Mouse (Mus musculus): ENCODE data around the gene Cavin1. TPM values are rescaled to one million over a fixed set of nuclear protein-coding genes. Genes with fewer than 3 reads are reported as not detected.

Gene Cavin1
- polyA plus RNA-seq, 1 experiment from 2014 or later, result 69.6 TPM

GRCm38 (mm10) chr11:100994655-100995054, 24.0 kb upstream of the Cavin1 start:
- WGBS, result 70% methylated on average over 5 of the region's 5 CpGs
- ATAC-seq (ENCODE audit: insufficient number of reproducible peaks, insufficient read depth, low FRiP score, low TSS enrichment), result no peak
- Histone ChIP-seq H3K9ac (no peak overlapping the region), H3K27ac (no peak overlapping the region), H3K9me3 (no peaks in the 10 kb centered on the region), H3K36me3 (no peaks in the 10 kb centered on the region), H3K4me3 (no peak overlapping the region), H3K27me3 (0 out of 2 replicates have a peak, but pooled peaks cover 4% of the 10 kb centered on the region), H3K4me2 (replicated peaks) (no peak overlapping the region), H3K4me1 (no peaks in the 10 kb centered on the region)

DNA sequence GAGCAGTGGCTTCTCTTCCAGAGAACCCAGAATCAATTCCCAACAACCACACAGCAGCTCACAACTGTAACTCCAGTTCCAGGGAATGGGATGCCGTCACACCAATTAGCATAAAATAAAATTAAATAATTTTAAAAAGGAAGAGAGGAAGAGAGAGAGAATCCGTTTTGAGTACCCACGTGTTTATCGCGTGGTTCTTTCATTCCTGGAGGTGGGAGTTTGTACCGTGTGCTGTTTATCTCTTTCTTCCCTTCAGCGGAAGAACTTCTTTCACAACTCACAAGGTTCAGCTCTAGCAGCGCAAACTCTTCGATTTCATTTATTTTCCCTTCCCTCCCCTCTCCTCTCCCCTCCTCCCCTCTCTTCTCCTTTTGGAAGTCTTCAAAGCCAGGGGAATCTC, 23.5 kb upstream of the Cavin1 start:
- Histone ChIP-seq H3K4me3 (no peak overlapping the region), H3K9me3 (no peaks in the 10 kb centered on the region), H3K4me1 (no peaks in the 10 kb centered on the region), H3K4me2 (replicated peaks) (no peak overlapping the region), H3K27ac (no peak overlapping the region), H3K9ac (no peak overlapping the region), H3K36me3 (no peaks in the 10 kb centered on the region), H3K27me3 (0 out of 2 replicates have a peak, but pooled peaks cover 4% of the 10 kb centered on the region)
- ATAC-seq (ENCODE audit: insufficient number of reproducible peaks, insufficient read depth, low FRiP score, low TSS enrichment), result no peak
- 66% methylated on average over 9 of the region's 9 CpGs for WGBS

GRCm38 (mm10) chr11:100993437-100993836, 22.8 kb upstream of the Cavin1 start:
- H3K9me3 ChIP-seq, result no peaks in the 10 kb centered on the region
- H3K4me3 ChIP-seq, result no peak overlapping the region
- H3K27me3 ChIP-seq, result 0 out of 2 replicates have a peak, but pooled peaks cover 4% of the 10 kb centered on the region
- no peak overlapping the region for H3K4me2 ChIP-seq (replicated peaks)
- no peak overlapping the region for H3K27ac ChIP-seq
- H3K4me1 ChIP-seq, result no peaks in the 10 kb centered on the region
- no peaks in the 10 kb centered on the region for H3K36me3 ChIP-seq
- H3K9ac ChIP-seq, result no peak overlapping the region
- WGBS, result 87% methylated on average over 2 of the region's 2 CpGs
- no peak for ATAC-seq (ENCODE audit: insufficient number of reproducible peaks, insufficient read depth, low FRiP score, low TSS enrichment)

DNA sequence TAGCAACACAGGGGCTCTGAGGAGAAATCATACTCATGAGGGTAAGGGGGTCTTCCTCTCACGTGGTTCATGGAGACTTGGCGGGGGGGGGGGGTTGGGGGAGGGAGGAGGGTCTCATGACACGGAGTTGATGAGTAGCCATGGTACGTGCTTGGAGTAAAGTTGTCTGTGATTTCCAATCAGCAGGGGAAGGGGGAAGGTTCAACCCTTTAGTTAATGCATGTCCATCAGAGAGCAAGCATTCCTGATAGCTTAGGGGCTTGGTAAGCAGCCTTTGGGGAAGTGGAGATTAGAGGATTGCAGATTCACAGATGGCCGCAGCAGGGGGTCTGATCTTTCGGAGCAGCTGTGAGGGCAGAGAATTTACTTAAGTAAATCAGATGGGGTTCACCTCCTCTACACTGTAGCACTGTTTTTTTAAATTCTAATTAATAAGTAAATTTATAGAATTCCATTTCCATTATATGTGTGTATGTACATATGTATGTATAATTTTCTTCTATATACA, 20.4 kb upstream of the Cavin1 start:
- 22% methylated on average over 6 of the region's 6 CpGs for WGBS
- H3K36me3 ChIP-seq, result no peaks in the 10 kb centered on the region

GRCm38 (mm10) chr11:100989666-100990065, 19.0 kb upstream of the Cavin1 start:
- Histone ChIP-seq H3K27me3 (no peaks in the 10 kb centered on the region), H3K9me3 (no peaks in the 10 kb centered on the region), H3K4me2 (replicated peaks) (no peak overlapping the region), H3K36me3 (no peaks in the 10 kb centered on the region), H3K27ac (no peak overlapping the region), H3K9ac (no peak overlapping the region), H3K4me3 (no peak overlapping the region), H3K4me1 (no peaks in the 10 kb centered on the region)
- no peak for ATAC-seq (ENCODE audit: insufficient number of reproducible peaks, insufficient read depth, low FRiP score, low TSS enrichment)
- WGBS, result 56% methylated on average over 2 of the region's 2 CpGs

More for the DNA sequence above, 20.4 kb upstream of the Cavin1 start:
- Histone ChIP-seq H3K27ac (no peak overlapping the region), H3K4me1 (no peaks in the 10 kb centered on the region), H3K27me3 (0 out of 2 replicates have a peak, but pooled peaks cover 4% of the 10 kb centered on the region), H3K9ac (no peak overlapping the region), H3K4me2 (replicated peaks) (no peak overlapping the region), H3K9me3 (no peaks in the 10 kb centered on the region), H3K4me3 (no peak overlapping the region)
- ATAC-seq (ENCODE audit: insufficient number of reproducible peaks, insufficient read depth, low FRiP score, low TSS enrichment), result no peak

GRCm38 (mm10) chr11:100988674-100989073, 18.0 kb upstream of the Cavin1 start:
- Histone ChIP-seq H3K4me3 (no peak overlapping the region), H3K9ac (no peak overlapping the region), H3K27ac (no peak overlapping the region), H3K9me3 (no peaks in the 10 kb centered on the region), H3K36me3 (no peaks in the 10 kb centered on the region), H3K4me1 (no peaks in the 10 kb centered on the region), H3K27me3 (no peaks in the 10 kb centered on the region), H3K4me2 (replicated peaks) (no peak overlapping the region)
- 74% methylated on average over 3 of the region's 3 CpGs for WGBS
- ATAC-seq (ENCODE audit: insufficient number of reproducible peaks, insufficient read depth, low FRiP score, low TSS enrichment), result no peak

GRCm38 (mm10) chr11:100985607-100986006, 14.9 kb upstream of the Cavin1 start:
- H3K9ac ChIP-seq, result no peak overlapping the region
- H3K36me3 ChIP-seq, result no peaks in the 10 kb centered on the region
- H3K4me2 ChIP-seq (replicated peaks), result no peak overlapping the region
- H3K9me3 ChIP-seq, result no peaks in the 10 kb centered on the region
- no peak overlapping the region for H3K4me3 ChIP-seq
- H3K27me3 ChIP-seq, result peaks cover 7% of the 10 kb centered on the region; the same call in 1 of the 2 replicates
- H3K4me1 ChIP-seq, result no peaks in the 10 kb centered on the region
- no peak overlapping the region for H3K27ac ChIP-seq
- 56% methylated on average over 3 of the region's 3 CpGs for WGBS
- no peak for ATAC-seq (ENCODE audit: insufficient number of reproducible peaks, insufficient read depth, low FRiP score, low TSS enrichment)

- Histone ChIP-seq H3K4me1 (no peaks in the 10 kb centered on the region), H3K27ac (no peak overlapping the region), H3K9me3 (no peaks in the 10 kb centered on the region), H3K4me3 (no peak overlapping the region), H3K36me3 (no peaks in the 10 kb centered on the region), H3K9ac (no peak overlapping the region), H3K27me3 (peaks cover 11% of the 10 kb centered on the region), H3K4me2 (replicated peaks) (no peak overlapping the region)
- WGBS, result 77% methylated on average over 7 of the region's 7 CpGs
- ATAC-seq (ENCODE audit: insufficient number of reproducible peaks, insufficient read depth, low FRiP score, low TSS enrichment), result no peak
Measured at GRCm38 (mm10) chr11:100983778-100984131, 13.1 kb upstream of the Cavin1 start.

- Histone ChIP-seq H3K4me2 (replicated peaks) (peak overlapping the region; percentile 50), H3K27ac (no peak overlapping the region), H3K4me1 (no peaks in the 10 kb centered on the region), H3K4me3 (peak overlapping the region; percentile 28), H3K9me3 (no peaks in the 10 kb centered on the region), H3K9ac (0 out of 2 replicates have a peak overlapping the region, but pooled peaks have one; percentile 28), H3K27me3 (peaks cover 11% of the 10 kb centered on the region), H3K36me3 (no peaks in the 10 kb centered on the region)
- peak; percentile 56; the same call in 1 of the 2 replicates for ATAC-seq (ENCODE audit: insufficient number of reproducible peaks, insufficient read depth, low FRiP score, low TSS enrichment)
- 4% methylated on average over 20 of the region's 20 CpGs for WGBS
Measured at GRCm38 (mm10) chr11:100983125-100983777, 12.6 kb upstream of the Cavin1 start.

GRCm38 (mm10) chr11:100982087-100982486, 11.4 kb upstream of the Cavin1 start:
- Histone ChIP-seq H3K9me3 (no peaks in the 10 kb centered on the region), H3K27me3 (peaks cover 11% of the 10 kb centered on the region), H3K4me1 (no peaks in the 10 kb centered on the region), H3K9ac (no peak overlapping the region), H3K4me3 (no peak overlapping the region), H3K4me2 (replicated peaks) (no peak overlapping the region), H3K36me3 (no peaks in the 10 kb centered on the region), H3K27ac (no peak overlapping the region)
- no peak for ATAC-seq (ENCODE audit: insufficient number of reproducible peaks, insufficient read depth, low FRiP score, low TSS enrichment)
- WGBS, result 10% methylated on average over 8 of the region's 8 CpGs

- Histone ChIP-seq H3K36me3 (no peaks in the 10 kb centered on the region), H3K27ac (no peak overlapping the region), H3K4me2 (replicated peaks) (no peak overlapping the region), H3K4me3 (no peak overlapping the region), H3K9ac (no peak overlapping the region), H3K4me1 (no peaks in the 10 kb centered on the region), H3K27me3 (peaks cover 11% of the 10 kb centered on the region), H3K9me3 (no peaks in the 10 kb centered on the region)
- ATAC-seq (ENCODE audit: insufficient number of reproducible peaks, insufficient read depth, low FRiP score, low TSS enrichment), result no peak
- WGBS, result 55% methylated on average over 3 of the region's 3 CpGs
Measured at GRCm38 (mm10) chr11:100981236-100981635, 10.5 kb upstream of the Cavin1 start.

- H3K4me3 ChIP-seq, result no peak overlapping the region
- WGBS, result 81% methylated on average over 1 of the region's 1 CpGs
- no peaks in the 10 kb centered on the region for H3K36me3 ChIP-seq
- no peaks in the 10 kb centered on the region for H3K4me1 ChIP-seq
- no peaks in the 10 kb centered on the region for H3K9me3 ChIP-seq
- ATAC-seq (ENCODE audit: insufficient number of reproducible peaks, insufficient read depth, low FRiP score, low TSS enrichment), result no peak
- H3K27ac ChIP-seq, result no peak overlapping the region
- H3K9ac ChIP-seq, result no peak overlapping the region
- H3K27me3 ChIP-seq, result peaks cover 11% of the 10 kb centered on the region
- no peak overlapping the region for H3K4me2 ChIP-seq (replicated peaks)
Measured at GRCm38 (mm10) chr11:100980438-100980837, 9.8 kb upstream of the Cavin1 start.

All from embryonic facial prominence, embryonic 12.5 days (tissue).